Mouse (Mus musculus) limb, embryonic 13.5 days (tissue): Measurements from ENCODE around the gene Grin2c. TPM values are rescaled to one million over a fixed set of nuclear protein-coding genes. Genes with fewer than 3 reads are reported as not detected.
A peak's percentile ranks its signal among the peaks of the same experiment; 100 is the strongest.

ENCODE experiments used
- ATAC-seq: fragments of 200-750 bp; cut with Nextera tagmentation; 2 replicates; pipeline ENCODE4 v1.8.0; 2017; ENCODE audit warnings: low read depth, moderate number of reproducible peaks, moderate TSS enrichment; ENCODE audit not compliant: low FRiP score
- H3K27ac ChIP-seq: fragments of 300-500 bp; sonication (generic); 2 replicates; pipeline ENCODE4 v1.5.1; 2015; ENCODE audit warnings: inconsistent platforms, mild to moderate bottlenecking, moderate library complexity
- H3K27me3 ChIP-seq: fragments of 300-500 bp; sonication (generic); 2 replicates; pipeline ENCODE4 v1.6.1; 2015; ENCODE audit warnings: mild to moderate bottlenecking, inconsistent platforms
- H3K36me3 ChIP-seq: fragments of 300-500 bp; sonication (generic); 2 replicates; pipeline ENCODE4 v1.6.1; 2015; ENCODE audit warnings: inconsistent platforms, mild to moderate bottlenecking, moderate library complexity
- H3K4me1 ChIP-seq: fragments of 300-500 bp; sonication (generic); 2 replicates; pipeline ENCODE4 v1.6.1; 2015; ENCODE audit warnings: inconsistent platforms
- H3K4me2 ChIP-seq: fragments of 300-500 bp; sonication (generic); replicated peaks from 2 replicates; pipeline ENCODE4 v1.6.1; 2015; ENCODE audit warnings: inconsistent platforms, mild to moderate bottlenecking, moderate library complexity
- H3K4me3 ChIP-seq: fragments of 300-500 bp; sonication (generic); 2 replicates; pipeline ENCODE4 v1.5.1; 2015; ENCODE audit warnings: moderate library complexity, mild to moderate bottlenecking, inconsistent platforms
- H3K9ac ChIP-seq: fragments of 300-500 bp; sonication (generic); 2 replicates; pipeline ENCODE4 v1.6.1; 2015; ENCODE audit warnings: mild to moderate bottlenecking, inconsistent platforms
- H3K9me3 ChIP-seq: fragments of 300-500 bp; sonication (generic); 2 replicates; pipeline ENCODE4 v1.6.1; 2016; ENCODE audit warnings: inconsistent platforms
- WGBS: fragments of 180-500 bp; shearing (Covaris S2); methylation state at CpG from one replicate; pipeline ENCODE4 v1.1.7; 2015; 5-methylcytosine and 5-hydroxymethylcytosine counted together
- polyA plus RNA-seq: library from polyadenylated mRNA; unstranded; fragments of >200 nt; fragmentation: Nextera tagmentation; extraction: Ambion mirVana; gene quantifications from 2 replicates; pipeline ENCODE4 v1.2.1, GENCODE M21; 2015

Gene Grin2c
- polyA plus RNA-seq, 1 experiment from 2014 or later = 0.09 TPM

- no peaks in the 10 kb centered on the region; the same call in 1 of the 2 replicates for H3K27me3 ChIP-seq
- no peak overlapping the region for H3K9ac ChIP-seq
- no peak overlapping the region for H3K4me3 ChIP-seq
- no peak for ATAC-seq
- no peak overlapping the region for H3K27ac ChIP-seq
- peaks cover 3% of the 10 kb centered on the region; the same call in 1 of the 2 replicates for H3K4me1 ChIP-seq
- no peak overlapping the region for H3K4me2 ChIP-seq
- no peaks in the 10 kb centered on the region for H3K9me3 ChIP-seq
- H3K36me3 ChIP-seq = no peaks in the 10 kb centered on the region
- 83% methylated on average over 8 of the region's 8 CpGs for WGBS
Observed at GRCm38 (mm10) chr11:115282723-115283485, 15.9 kb upstream of the Grin2c start.

- Histone ChIP-seq H3K4me2 (no peak overlapping the region), H3K9ac (no peak overlapping the region; the same call in 1 of the 2 replicates), H3K4me3 (no peak overlapping the region), H3K27ac (no peak overlapping the region), H3K9me3 (no peaks in the 10 kb centered on the region), H3K36me3 (no peaks in the 10 kb centered on the region), H3K4me1 (peaks cover 7% of the 10 kb centered on the region; the same call in 1 of the 2 replicates), H3K27me3 (no peaks in the 10 kb centered on the region; the same call in 1 of the 2 replicates)
- no peak for ATAC-seq
- WGBS = 67% methylated on average over 8 of the region's 8 CpGs
Observed at GRCm38 (mm10) chr11:115282295-115282694, 15.3 kb upstream of the Grin2c start.

GRCm38 (mm10) chr11:115279726-115280125, 12.7 kb upstream of the Grin2c start:
- 61% methylated on average over 1 of the region's 1 CpGs for WGBS
- no peak for ATAC-seq
- no peaks in the 10 kb centered on the region for H3K36me3 ChIP-seq

GRCm38 (mm10) chr11:115278176-115278575, 11.1 kb upstream of the Grin2c start:
- H3K9ac ChIP-seq = no peak overlapping the region

More at GRCm38 (mm10) chr11:115279726-115280125, 12.7 kb upstream of the Grin2c start:
- Histone ChIP-seq H3K4me3 (no peak overlapping the region), H3K27ac (no peak overlapping the region), H3K27me3 (no peaks in the 10 kb centered on the region), H3K4me2 (no peak overlapping the region), H3K4me1 (peaks cover 19% of the 10 kb centered on the region), H3K9me3 (no peaks in the 10 kb centered on the region), H3K9ac (no peak overlapping the region)

GRCm38 (mm10) chr11:115277604-115277975, 10.5 kb upstream of the Grin2c start:
- Histone ChIP-seq H3K4me2 (peak overlapping the region; percentile 70), H3K36me3 (no peaks in the 10 kb centered on the region), H3K27me3 (no peaks in the 10 kb centered on the region), H3K4me3 (peak overlapping the region; percentile 66), H3K9ac (peak overlapping the region; percentile 68), H3K9me3 (no peaks in the 10 kb centered on the region), H3K4me1 (peaks cover 19% of the 10 kb centered on the region), H3K27ac (peak overlapping the region; percentile 49; the same call in 1 of the 2 replicates)
- WGBS = 23% methylated on average over 7 of the region's 7 CpGs
- no peak for ATAC-seq

More at GRCm38 (mm10) chr11:115278176-115278575, 11.1 kb upstream of the Grin2c start:
- Histone ChIP-seq H3K27me3 (no peaks in the 10 kb centered on the region), H3K4me3 (peak overlapping the region; percentile 66), H3K27ac (no peak overlapping the region), H3K9me3 (no peaks in the 10 kb centered on the region), H3K36me3 (no peaks in the 10 kb centered on the region), H3K4me1 (peaks cover 19% of the 10 kb centered on the region), H3K4me2 (peak overlapping the region; percentile 70)
- ATAC-seq = no peak
- WGBS = 75% methylated on average over 6 of the region's 6 CpGs

GRCm38 (mm10) chr11:115276780-115277603, 9.9 kb upstream of the Grin2c start, which contains the start of gene Fdxr:
TSS of gene Fdxr (minus strand) at chr11:115277050.
- Histone ChIP-seq H3K4me2 (peak within 1 kb of the TSS; percentile 81), H3K4me1 (peaks cover 19% of the 10 kb centered on the region), H3K36me3 (peaks cover 3% of the 10 kb centered on the region; the same call in 1 of the 2 replicates), H3K4me3 (peak within 1 kb of the TSS; percentile 66), H3K9ac (peak within 1 kb of the TSS; percentile 82), H3K27me3 (no peaks in the 10 kb centered on the region), H3K27ac (peak within 1 kb of the TSS; percentile 67; the same call in 1 of the 2 replicates), H3K9me3 (no peaks in the 10 kb centered on the region)
- WGBS = under 1% methylated on average over 42 of the region's 42 CpGs
- ATAC-seq = peak; percentile 97

- no peaks in the 10 kb centered on the region for H3K9me3 ChIP-seq
- 63% methylated on average over 3 of the region's 3 CpGs for WGBS
- peak overlapping the region; percentile 81 for H3K4me2 ChIP-seq
- peaks cover 5% of the 10 kb centered on the region; the same call in 1 of the 2 replicates for H3K27me3 ChIP-seq
- H3K27ac ChIP-seq = no peak overlapping the region
- ATAC-seq = no peak
- H3K9ac ChIP-seq = peak overlapping the region; percentile 82
- peaks cover 12% of the 10 kb centered on the region; the same call in 1 of the 2 replicates for H3K36me3 ChIP-seq
- H3K4me1 ChIP-seq = peaks cover 19% of the 10 kb centered on the region
- H3K4me3 ChIP-seq = peak overlapping the region; percentile 66
Observed at GRCm38 (mm10) chr11:115275954-115276353, 8.9 kb upstream of the Grin2c start.

- H3K36me3 ChIP-seq = peaks cover 12% of the 10 kb centered on the region; the same call in 1 of the 2 replicates
- H3K27me3 ChIP-seq = peaks cover 5% of the 10 kb centered on the region; the same call in 1 of the 2 replicates
- ATAC-seq = no peak
- H3K4me3 ChIP-seq = peak overlapping the region; percentile 66; the same call in 1 of the 2 replicates
- H3K4me2 ChIP-seq = peak overlapping the region; percentile 81
- no peak overlapping the region for H3K9ac ChIP-seq
- H3K4me1 ChIP-seq = peaks cover 19% of the 10 kb centered on the region
- no peak overlapping the region for H3K27ac ChIP-seq
- no peaks in the 10 kb centered on the region for H3K9me3 ChIP-seq
- WGBS = 83% methylated on average over 6 of the region's 6 CpGs
Observed at GRCm38 (mm10) chr11:115275509-115275908, 8.5 kb upstream of the Grin2c start.

GRCm38 (mm10) chr11:115274771-115275170, 7.7 kb upstream of the Grin2c start:
- WGBS = 82% methylated on average over 6 of the region's 6 CpGs

GRCm38 (mm10) chr11:115274178-115274577, 7.1 kb upstream of the Grin2c start:
- Histone ChIP-seq H3K4me3 (no peak overlapping the region), H3K36me3 (peaks cover 16% of the 10 kb centered on the region), H3K4me1 (peaks cover 19% of the 10 kb centered on the region), H3K4me2 (no peak overlapping the region), H3K27ac (no peak overlapping the region), H3K9me3 (no peaks in the 10 kb centered on the region), H3K27me3 (peaks cover 14% of the 10 kb centered on the region), H3K9ac (peak overlapping the region; percentile 27; the same call in 1 of the 2 replicates)
- no peak for ATAC-seq
- WGBS = 82% methylated on average over 7 of the region's 7 CpGs

More at GRCm38 (mm10) chr11:115274771-115275170, 7.7 kb upstream of the Grin2c start:
- Histone ChIP-seq H3K4me2 (no peak overlapping the region), H3K27me3 (peaks cover 9% of the 10 kb centered on the region), H3K9ac (no peak overlapping the region), H3K4me3 (no peak overlapping the region), H3K4me1 (peaks cover 19% of the 10 kb centered on the region), H3K27ac (no peak overlapping the region), H3K36me3 (peaks cover 12% of the 10 kb centered on the region; the same call in 1 of the 2 replicates), H3K9me3 (no peaks in the 10 kb centered on the region)
- ATAC-seq = no peak

GRCm38 (mm10) chr11:115273735-115274134, 6.7 kb upstream of the Grin2c start:
- Histone ChIP-seq H3K27me3 (peaks cover 19% of the 10 kb centered on the region), H3K4me3 (no peak overlapping the region), H3K27ac (no peak overlapping the region), H3K4me2 (no peak overlapping the region), H3K4me1 (peaks cover 19% of the 10 kb centered on the region), H3K9me3 (no peaks in the 10 kb centered on the region), H3K9ac (peak overlapping the region; percentile 27; the same call in 1 of the 2 replicates), H3K36me3 (peaks cover 21% of the 10 kb centered on the region)
- 59% methylated on average over 7 of the region's 7 CpGs for WGBS
- no peak for ATAC-seq
